Mouse (Mus musculus) stomach, postnatal 0 days (tissue): ENCODE results near the gene Txlna. TPM values are rescaled to one million over a fixed set of nuclear protein-coding genes. Genes with fewer than 3 reads are reported as not detected.

Experiments
- ATAC-seq: fragments of 200-750 bp; cut with Nextera tagmentation; 2 replicates; pipeline ENCODE4 v1.8.0; 2017; ENCODE audit not compliant: low FRiP score, low TSS enrichment
- DNase-seq: peaks from one replicate; pipeline ENCODE4 v3.0.0-alpha.2; 2016; ENCODE audit warnings: low spot score
- H3K27ac ChIP-seq: fragments of 300-500 bp; sonication (generic); replicated peaks from 2 replicates; pipeline ENCODE4 v1.5.1; 2014; ENCODE audit warnings: mild to moderate bottlenecking, control low read depth
- H3K27me3 ChIP-seq: fragments of 300-500 bp; sonication (generic); 2 replicates; pipeline ENCODE4 v1.6.1; 2014; ENCODE audit warnings: low read length; ENCODE audit not compliant: control insufficient read depth, insufficient read depth
- H3K36me3 ChIP-seq: fragments of 300-500 bp; sonication (generic); 2 replicates; pipeline ENCODE4 v1.6.1; 2014; ENCODE audit warnings: low read length, mixed read lengths; ENCODE audit not compliant: control insufficient read depth, insufficient read depth
- H3K4me1 ChIP-seq: fragments of 300-500 bp; sonication (generic); replicated peaks from 2 replicates; pipeline ENCODE4 v1.6.1; 2014; ENCODE audit warnings: antibody characterized with exemption; ENCODE audit not compliant: control insufficient read depth, insufficient read depth
- H3K4me2 ChIP-seq: fragments of 300-500 bp; sonication (generic); replicated peaks from 2 replicates; pipeline ENCODE4 v1.6.1; 2014; ENCODE audit warnings: low read depth, mild to moderate bottlenecking, control low read depth, moderate library complexity
- H3K4me3 ChIP-seq: fragments of 300-500 bp; sonication (generic); 2 replicates; pipeline ENCODE4 v1.5.1; 2014; ENCODE audit warnings: low read depth, low read length, control low read depth
- H3K9ac ChIP-seq: fragments of 300-500 bp; sonication (generic); 2 replicates; pipeline ENCODE4 v1.6.1; 2014; ENCODE audit warnings: mild to moderate bottlenecking, low read length, control low read depth, mixed read lengths
- H3K9me3 ChIP-seq: fragments of 300-500 bp; sonication (generic); 2 replicates; pipeline ENCODE4 v1.6.1; 2016; ENCODE audit warnings: low read length; ENCODE audit not compliant: control insufficient read depth
- CTCF ChIP-seq: IDR thresholded peaks from 2 replicates; pipeline ENCODE4 v1.5.1; 2016; ENCODE audit warnings: antibody characterized with exemption, low read depth, mild to moderate bottlenecking, moderate library complexity
- EP300 ChIP-seq: optimal IDR thresholded peaks from 2 replicates; pipeline ENCODE3; 2016; ENCODE audit warnings: antibody characterized with exemption
- WGBS: fragments of 180-500 bp; shearing (Covaris S2); extraction: QIAGEN DNeasy Blood & Tissue Kit; methylation state at CpG from one replicate; pipeline ENCODE4 v1.1.7; 2014; 5-methylcytosine and 5-hydroxymethylcytosine counted together
- polyA plus RNA-seq: library from polyadenylated mRNA; unstranded; fragments of >200 nt; fragmentation: Nextera tagmentation; extraction: Ambion mirVana; gene quantifications from 2 replicates; pipeline ENCODE4 v1.2.1, GENCODE M21; 2015

Gene Txlna
- polyA plus RNA-seq, 1 experiment from 2014 or later, result 23.6 TPM

DNA sequence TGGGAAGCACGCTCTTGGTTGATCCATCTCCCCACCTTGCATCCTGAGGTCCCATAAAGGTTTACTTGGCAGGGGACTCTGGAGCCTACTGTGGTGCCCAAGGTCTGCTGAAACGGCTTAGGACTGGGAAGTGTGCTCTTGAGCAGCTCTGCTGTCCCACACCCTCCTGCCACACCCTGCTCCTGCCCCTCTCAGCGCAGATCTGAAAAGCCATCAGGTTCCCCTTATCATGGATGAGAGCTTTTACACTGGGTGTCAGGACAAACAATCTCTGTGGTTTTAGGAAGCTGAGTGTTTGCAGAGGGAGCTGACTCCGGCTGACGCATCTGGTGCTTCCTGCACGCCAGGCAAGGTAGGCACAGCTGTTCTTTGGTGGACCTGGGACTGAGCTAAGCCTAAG is 7.0 kb downstream of the Txlna start:
- no peak for DNase-seq
- no peak for ATAC-seq
- Histone ChIP-seq H3K27ac (no peak overlapping the region), H3K9me3 (no peaks in the 10 kb centered on the region), H3K4me2 (no peak overlapping the region), H3K36me3 (peaks cover 45% of the 10 kb centered on the region), H3K27me3 (no peaks in the 10 kb centered on the region), H3K4me1 (no peaks in the 10 kb centered on the region), H3K4me3 (no peak overlapping the region), H3K9ac (no peak overlapping the region)
- TF ChIP-seq EP300, result no peak
- TF ChIP-seq CTCF, result no peak
- WGBS, result 81% methylated on average over 6 of the region's 6 CpGs

DNA sequence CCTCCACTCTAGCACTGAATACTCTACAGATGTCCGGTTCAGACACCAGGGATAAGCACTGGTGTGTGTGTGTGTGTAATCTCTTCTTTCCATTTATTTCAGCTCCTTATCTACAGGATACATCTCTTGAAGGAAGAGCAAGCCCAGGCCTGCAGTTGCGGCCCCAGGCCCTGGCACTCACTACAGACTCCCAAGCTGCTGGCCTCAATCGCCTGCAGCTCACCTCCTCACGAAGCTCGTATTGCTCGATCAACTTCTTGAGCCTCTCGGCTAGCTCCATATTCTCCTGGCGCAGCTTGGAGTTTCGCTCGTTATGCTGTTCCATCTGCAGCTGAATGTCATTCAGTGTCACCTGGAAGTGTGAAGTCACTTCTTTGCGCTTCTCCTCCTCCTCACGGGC is 9.0 kb downstream of the Txlna start:
- ATAC-seq, result no peak
- DNase-seq, result no peak
- Histone ChIP-seq H3K9me3 (no peaks in the 10 kb centered on the region), H3K27me3 (no peaks in the 10 kb centered on the region), H3K4me3 (no peak overlapping the region), H3K27ac (no peak overlapping the region), H3K4me2 (no peak overlapping the region), H3K9ac (no peak overlapping the region), H3K4me1 (no peaks in the 10 kb centered on the region), H3K36me3 (peaks cover 54% of the 10 kb centered on the region)
- WGBS, result 86% methylated on average over 12 of the region's 12 CpGs
- no peak for TF ChIP-seq CTCF
- TF ChIP-seq EP300, result no peak

DNA sequence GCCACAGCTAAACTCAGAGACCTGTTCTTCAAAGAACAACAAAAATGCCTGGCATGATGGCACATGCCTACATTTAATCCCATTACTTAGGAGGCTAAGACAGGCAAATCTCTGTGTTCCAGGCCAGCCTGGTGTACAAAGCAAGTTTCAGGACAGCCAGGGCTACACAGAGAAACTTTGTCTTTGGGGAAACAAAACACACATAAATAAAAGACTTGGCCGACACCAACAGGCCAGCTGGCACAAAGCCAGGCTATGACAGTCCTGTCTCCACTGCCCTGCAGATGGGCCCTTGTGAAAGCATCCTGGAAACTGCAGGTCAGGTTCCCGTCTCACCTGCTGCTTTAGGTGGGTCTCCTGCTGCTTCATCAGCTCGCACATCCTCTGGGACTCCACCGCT is 9.9 kb downstream of the Txlna start:
- H3K27me3 ChIP-seq, result no peaks in the 10 kb centered on the region
- H3K9me3 ChIP-seq, result no peaks in the 10 kb centered on the region
- 70% methylated on average over 4 of the region's 4 CpGs for WGBS
- no peak overlapping the region for H3K4me3 ChIP-seq
- H3K9ac ChIP-seq, result no peak overlapping the region
- no peaks in the 10 kb centered on the region for H3K4me1 ChIP-seq
- ATAC-seq (no peak), DNase-seq (no peak)
- no peak overlapping the region for H3K4me2 ChIP-seq
- peaks cover 55% of the 10 kb centered on the region for H3K36me3 ChIP-seq
- H3K27ac ChIP-seq, result no peak overlapping the region
- TF ChIP-seq EP300, result no peak
- no peak for TF ChIP-seq CTCF

DNA sequence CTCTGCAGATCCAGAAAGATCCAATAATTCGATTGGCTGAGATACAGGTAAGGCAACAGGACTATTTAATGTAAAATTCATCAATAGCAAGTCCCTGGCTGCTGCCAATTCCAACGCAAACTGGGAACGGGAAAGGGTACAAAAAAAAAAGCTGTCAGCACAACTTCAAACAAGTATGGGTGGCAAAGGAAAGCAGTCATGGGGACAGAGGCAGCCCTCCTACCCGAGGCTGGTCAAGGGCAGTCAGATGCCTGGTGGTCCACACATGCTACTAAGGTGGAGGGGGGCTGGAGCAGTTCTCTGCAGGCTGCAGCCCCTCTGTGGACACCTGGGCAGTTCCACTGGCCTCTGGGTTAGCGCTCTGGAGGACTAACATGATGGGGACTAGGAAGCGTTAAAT is 14.8 kb downstream of the Txlna start:
- ATAC-seq, result no peak
- DNase-seq, result no peak
- TF ChIP-seq CTCF (no peak), EP300 (no peak)
- H3K4me1 ChIP-seq, result peaks cover 7% of the 10 kb centered on the region; the same call in 1 of the 2 replicates
- H3K9ac ChIP-seq, result no peak overlapping the region
- WGBS, result 74% methylated on average over 6 of the region's 6 CpGs
- no peak overlapping the region for H3K4me3 ChIP-seq
- H3K27ac ChIP-seq, result no peak overlapping the region
- H3K27me3 ChIP-seq, result no peaks in the 10 kb centered on the region
- H3K9me3 ChIP-seq, result no peaks in the 10 kb centered on the region
- H3K36me3 ChIP-seq, result peaks cover 31% of the 10 kb centered on the region
- no peak overlapping the region for H3K4me2 ChIP-seq

DNA sequence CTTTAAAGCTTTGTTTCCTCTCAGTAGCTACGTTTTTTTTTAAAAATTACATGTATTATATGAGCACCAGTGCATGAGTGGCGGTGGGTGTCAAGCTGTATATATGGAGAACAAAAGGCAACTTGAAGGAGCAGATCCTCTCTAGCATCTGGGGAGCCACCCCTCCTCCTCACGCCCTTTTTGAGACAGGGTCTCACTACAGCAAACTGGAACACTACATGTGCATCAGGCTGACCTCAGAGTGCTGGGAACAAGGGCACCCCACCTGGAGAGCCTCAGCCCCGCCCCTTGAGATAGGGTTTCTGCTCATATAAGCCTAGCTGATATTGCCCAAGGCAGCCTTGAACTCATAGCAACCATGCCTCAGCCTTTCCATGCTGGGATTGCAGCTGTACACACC is 15.4 kb downstream of the Txlna start:
- peaks cover 26% of the 10 kb centered on the region for H3K36me3 ChIP-seq
- no peak overlapping the region for H3K4me3 ChIP-seq
- WGBS, result 38% methylated on average over 4 of the region's 4 CpGs
- DNase-seq (no peak), ATAC-seq (no peak)
- H3K4me1 ChIP-seq, result peaks cover 7% of the 10 kb centered on the region; the same call in 1 of the 2 replicates
- no peaks in the 10 kb centered on the region for H3K9me3 ChIP-seq
- no peaks in the 10 kb centered on the region for H3K27me3 ChIP-seq
- H3K27ac ChIP-seq, result peak overlapping the region; percentile 92
- H3K4me2 ChIP-seq, result peak overlapping the region; percentile 81; the same call in 1 of the 2 replicates
- TF ChIP-seq CTCF (no peak), EP300 (no peak)
- H3K9ac ChIP-seq, result peak overlapping the region; percentile 2; the same call in 1 of the 2 replicates

DNA sequence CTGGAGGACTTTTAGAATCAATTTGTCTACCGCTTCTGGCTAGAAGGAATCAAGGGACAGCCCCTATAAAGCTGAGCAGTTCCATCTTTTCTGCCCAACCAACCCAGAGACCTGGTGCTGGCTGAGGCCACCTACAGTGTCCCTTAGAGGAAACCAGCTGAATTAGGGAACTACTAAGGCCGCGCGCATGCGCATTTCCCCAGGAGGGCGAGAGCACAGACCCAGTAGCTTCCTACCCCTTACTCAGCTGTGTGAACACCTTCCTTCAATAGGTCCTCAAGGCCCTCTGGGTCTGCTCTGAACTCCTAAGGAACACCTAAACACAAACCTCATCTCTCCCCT is 15.9 kb downstream of the Txlna start:
- Histone ChIP-seq H3K4me2 (peak overlapping the region; percentile 81), H3K27ac (peak overlapping the region; percentile 92), H3K4me3 (peak overlapping the region; percentile 62), H3K4me1 (peaks cover 7% of the 10 kb centered on the region; the same call in 1 of the 2 replicates), H3K9ac (peak overlapping the region; percentile 2), H3K36me3 (peaks cover 23% of the 10 kb centered on the region), H3K9me3 (no peaks in the 10 kb centered on the region), H3K27me3 (no peaks in the 10 kb centered on the region)
- DNase-seq, result no peak
- peak; percentile 4; the same call in 1 of the 2 replicates for ATAC-seq
- WGBS, result 6% methylated on average over 6 of the region's 6 CpGs
- TF ChIP-seq CTCF (no peak), EP300 (no peak)
